Mouse (Mus musculus) testis, adult 2 months (tissue): Measurements from ENCODE around the gene Nfe2l1. TPM values are rescaled to one million over a fixed set of nuclear protein-coding genes. Genes with fewer than 3 reads are reported as not detected.

Experiments
- H3K27ac ChIP-seq: fragments of 200-500 bp; 2 replicates; pipeline ENCODE4 v1.5.1; 2012; ENCODE audit warnings: low read depth, low read length; ENCODE audit not compliant: control insufficient read depth, insufficient read depth
- H3K27me3 ChIP-seq: fragments of 200-500 bp; 2 replicates; pipeline ENCODE4 v1.6.1; 2012; ENCODE audit warnings: mild to moderate bottlenecking, low read length, moderate library complexity; ENCODE audit not compliant: control insufficient read depth, insufficient read depth
- H3K36me3 ChIP-seq: fragments of 200-500 bp; 2 replicates; pipeline ENCODE4 v1.6.1; 2012; ENCODE audit warnings: mild to moderate bottlenecking, low read length; ENCODE audit not compliant: control insufficient read depth, insufficient read depth
- H3K4me1 ChIP-seq: fragments of 200-500 bp; 2 replicates; pipeline ENCODE4 v1.6.1; 2012; ENCODE audit warnings: low read length; ENCODE audit not compliant: control insufficient read depth, insufficient read depth
- H3K4me3 ChIP-seq: fragments of 200-500 bp; 2 replicates; pipeline ENCODE4 v1.5.1; 2012; ENCODE audit warnings: low read depth, mild to moderate bottlenecking, low read length, moderate library complexity, mixed read lengths; ENCODE audit not compliant: control insufficient read depth
- CTCF ChIP-seq: fragments of 200-500 bp; IDR thresholded peaks from 2 replicates; pipeline ENCODE4 v1.5.1; 2012; ENCODE audit warnings: low read depth, mild to moderate bottlenecking, inconsistent platforms, low read length, moderate library complexity; ENCODE audit not compliant: control insufficient read depth, insufficient read depth, insufficient replicate concordance
- POLR2A ChIP-seq: fragments of 200-500 bp; IDR thresholded peaks from 2 replicates; pipeline ENCODE4 v1.6.1; 2012; ENCODE audit warnings: low read depth, mild to moderate bottlenecking, inconsistent platforms, low read length, moderate library complexity; ENCODE audit not compliant: control insufficient read depth
- polyA plus RNA-seq: library from polyadenylated mRNA; depleted of rRNA; stranded (reverse); fragments of >200 nt; gene quantifications from 2 replicates; pipeline ENCODE4 v1.2.3, GENCODE M21; 2012

The Nfe2l1 gene
- polyA plus RNA-seq, 1 experiment = 59.1 TPM

DNA sequence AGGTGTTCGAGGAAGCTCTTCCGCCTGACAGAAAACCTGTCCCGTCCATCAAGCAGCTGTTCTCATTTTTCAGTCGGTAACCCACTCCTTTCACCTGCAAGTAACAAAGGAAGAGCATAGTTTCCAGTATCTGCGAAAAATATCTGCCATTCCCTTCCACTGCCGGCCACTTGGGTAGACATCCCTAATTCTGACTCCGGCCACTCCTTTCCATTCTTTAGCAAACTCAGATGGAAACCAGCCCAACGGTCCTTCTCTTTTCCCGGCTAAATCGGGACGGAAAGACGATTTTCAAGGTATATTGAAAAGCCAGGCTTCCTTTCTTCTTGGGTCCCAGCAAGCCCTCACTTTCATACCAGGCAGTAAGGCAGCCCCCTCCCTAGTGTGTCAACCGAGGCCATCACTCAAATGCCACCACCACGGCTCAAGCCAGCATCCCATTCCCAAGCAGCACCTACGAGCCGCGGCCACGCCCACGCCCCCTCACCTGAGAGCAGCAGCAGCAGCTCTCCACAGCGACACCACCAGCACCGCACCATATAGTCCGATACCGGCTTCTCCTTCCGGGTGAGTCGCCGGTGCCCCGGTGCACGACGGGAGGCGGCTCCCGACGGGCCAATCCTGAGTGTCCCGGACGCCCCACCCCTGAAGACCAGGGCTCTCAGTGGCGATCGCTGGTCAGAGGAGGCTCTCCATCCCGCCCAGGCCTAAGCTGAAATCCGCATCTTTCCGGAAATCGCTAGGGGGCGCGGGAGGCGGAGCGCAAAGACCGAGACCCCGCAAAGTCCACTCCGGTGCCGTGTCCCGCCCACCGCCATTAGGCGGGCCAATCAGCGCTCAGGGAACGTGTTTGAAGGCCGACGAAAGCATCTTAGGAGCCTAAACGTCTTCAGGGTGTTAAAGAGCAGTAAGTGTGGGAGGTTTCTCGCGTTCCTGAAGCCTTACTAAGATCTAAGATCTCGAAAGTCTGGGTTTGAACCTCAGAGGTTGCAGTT, 52.5 kb downstream of the Nfe2l1 start, which contains the start of gene Snx11:
Gene Snx11 (minus strand): TSS at position 592 of the 995 bp plus-strand sequence.
- H3K27me3 ChIP-seq = no peaks in the 10 kb centered on the region
- no peaks in the 10 kb centered on the region for H3K36me3 ChIP-seq
- TF ChIP-seq CTCF = peak; percentile 8; the same call in 1 of the 2 replicates
- peak; percentile 90 for TF ChIP-seq POLR2A
- peak within 1 kb of the TSS; percentile 97 for H3K4me3 ChIP-seq
- peak within 1 kb of the TSS; percentile 79 for H3K27ac ChIP-seq
- peaks cover 6% of the 10 kb centered on the region for H3K4me1 ChIP-seq

DNA sequence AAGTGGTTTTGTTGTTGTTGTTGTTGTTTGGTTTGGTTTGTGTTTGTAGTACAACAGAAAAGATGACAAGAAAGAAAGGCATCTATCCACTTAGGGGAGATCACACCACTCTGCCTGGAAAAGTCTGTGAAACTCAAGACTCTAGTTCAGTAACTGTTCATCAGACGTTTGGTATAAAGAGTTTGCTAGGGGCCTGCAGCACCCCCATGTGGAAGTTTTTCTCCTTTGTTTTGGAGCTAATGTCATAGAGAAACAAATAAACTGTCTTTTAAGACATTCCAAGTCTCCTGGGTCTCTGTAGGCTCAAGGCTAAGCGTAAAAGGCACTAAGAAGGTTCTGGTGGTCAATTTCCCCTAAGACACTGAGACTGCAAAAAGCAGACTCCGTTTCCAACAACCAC, 53.7 kb downstream of the Nfe2l1 start:
- Histone ChIP-seq H3K4me1 (peaks cover 6% of the 10 kb centered on the region), H3K4me3 (peak overlapping the region; percentile 97), H3K36me3 (0 out of 2 replicates have a peak, but pooled peaks cover 2% of the 10 kb centered on the region), H3K27ac (no peak overlapping the region), H3K27me3 (no peaks in the 10 kb centered on the region)
- TF ChIP-seq POLR2A = no peak
- TF ChIP-seq CTCF = no peak

DNA sequence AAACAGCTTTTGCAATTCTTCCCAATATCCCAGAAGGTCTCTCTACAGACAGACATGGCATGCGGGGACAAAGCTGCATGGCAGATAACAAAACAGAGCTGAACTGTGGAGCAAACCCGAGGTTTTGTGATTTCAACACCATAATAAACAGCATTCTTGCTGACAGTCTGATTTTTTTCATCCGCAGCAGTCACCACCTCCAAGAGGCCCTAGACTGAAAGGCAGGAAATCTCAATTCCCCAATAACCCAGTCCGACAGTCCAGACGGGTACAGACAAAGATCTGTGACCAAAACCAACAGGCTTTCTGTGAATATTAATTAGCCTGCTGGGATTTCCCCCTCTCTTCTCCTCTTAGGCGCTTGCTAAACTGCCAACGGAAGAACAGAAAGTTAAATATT, 54.1 kb downstream of the Nfe2l1 start:
- Histone ChIP-seq H3K27ac (no peak overlapping the region), H3K36me3 (0 out of 2 replicates have a peak, but pooled peaks cover 2% of the 10 kb centered on the region), H3K4me3 (no peak overlapping the region), H3K4me1 (peaks cover 6% of the 10 kb centered on the region), H3K27me3 (no peaks in the 10 kb centered on the region)
- TF ChIP-seq CTCF (no peak), POLR2A (no peak)

DNA sequence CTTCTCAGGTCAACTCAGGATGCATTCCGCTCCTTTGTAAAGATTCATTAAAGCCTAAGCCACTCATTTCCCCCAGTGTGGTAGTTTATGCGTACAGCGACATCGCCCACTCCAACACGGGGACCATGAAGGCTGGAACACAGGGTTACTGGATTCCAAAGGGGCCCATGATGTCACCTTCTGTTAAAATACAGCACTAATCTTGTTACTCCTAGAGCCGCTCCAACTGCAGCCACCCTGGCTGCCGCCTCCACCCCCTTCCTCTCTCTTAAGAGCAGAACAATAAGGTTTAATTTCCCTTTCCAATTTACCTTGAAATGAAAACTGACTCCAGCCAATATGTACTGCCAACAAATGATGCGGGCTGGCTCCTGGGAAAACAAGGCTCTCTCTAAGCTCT, 54.7 kb downstream of the Nfe2l1 start:
- H3K4me3 ChIP-seq = no peak overlapping the region
- TF ChIP-seq POLR2A (no peak), CTCF (no peak)
- H3K27me3 ChIP-seq = no peaks in the 10 kb centered on the region
- H3K36me3 ChIP-seq = peaks cover 3% of the 10 kb centered on the region; the same call in 1 of the 2 replicates
- H3K4me1 ChIP-seq = peaks cover 6% of the 10 kb centered on the region
- no peak overlapping the region for H3K27ac ChIP-seq

DNA sequence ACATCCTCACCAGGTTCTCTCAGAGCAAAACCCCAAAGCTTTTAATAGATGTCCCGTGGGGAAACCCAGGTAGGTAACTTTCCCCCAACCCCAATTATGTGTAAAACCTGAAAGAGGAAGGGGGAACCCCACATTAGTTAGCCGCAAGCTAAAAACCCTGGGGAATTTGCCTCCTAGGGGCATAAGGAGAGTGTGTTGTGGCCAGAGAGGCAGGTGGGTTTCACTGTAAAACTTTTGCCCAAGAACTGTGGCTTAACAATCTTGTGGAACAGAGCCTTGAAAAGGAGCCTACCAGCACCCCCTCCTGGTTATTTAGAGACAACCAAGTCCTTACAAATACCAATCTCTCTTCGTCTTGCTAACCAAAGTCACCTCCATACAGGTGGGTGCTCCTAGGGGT, 55.2 kb downstream of the Nfe2l1 start:
- TF ChIP-seq POLR2A (no peak), CTCF (no peak)
- Histone ChIP-seq H3K27ac (no peak overlapping the region), H3K4me1 (peaks cover 6% of the 10 kb centered on the region), H3K27me3 (no peaks in the 10 kb centered on the region), H3K4me3 (no peak overlapping the region), H3K36me3 (peaks cover 3% of the 10 kb centered on the region; the same call in 1 of the 2 replicates)

DNA sequence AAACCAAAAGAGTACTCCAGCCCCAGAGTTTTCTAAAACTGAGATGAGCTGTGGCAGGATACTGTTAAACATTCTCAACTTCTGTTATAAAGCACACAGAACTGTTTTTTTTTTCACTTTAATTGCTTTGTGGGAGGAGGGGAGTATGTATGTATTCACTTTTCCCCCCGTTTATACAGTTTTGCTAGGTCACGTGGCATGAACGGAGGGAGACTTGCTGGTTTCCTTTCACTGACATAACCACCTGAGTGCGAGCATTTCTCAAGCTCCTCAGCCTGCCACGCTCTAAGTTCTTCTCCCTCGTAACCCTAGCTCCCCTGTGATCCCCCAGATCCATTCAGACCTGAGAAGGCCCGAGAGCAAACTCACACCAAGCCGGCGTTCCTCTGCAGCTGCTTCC, 57.4 kb downstream of the Nfe2l1 start:
- Histone ChIP-seq H3K27me3 (no peaks in the 10 kb centered on the region), H3K4me3 (no peak overlapping the region), H3K4me1 (peaks cover 6% of the 10 kb centered on the region), H3K27ac (no peak overlapping the region), H3K36me3 (peaks cover 3% of the 10 kb centered on the region; the same call in 1 of the 2 replicates)
- TF ChIP-seq POLR2A (no peak), CTCF (no peak)

- Histone ChIP-seq H3K36me3 (peaks cover 3% of the 10 kb centered on the region; the same call in 1 of the 2 replicates), H3K4me3 (no peak overlapping the region), H3K4me1 (peaks cover under 1% of the 10 kb centered on the region; the same call in 1 of the 2 replicates), H3K27me3 (no peaks in the 10 kb centered on the region), H3K27ac (no peak overlapping the region)
- TF ChIP-seq CTCF (no peak), POLR2A (no peak)
Observed at GRCm38 (mm10) chr11:96771274-96771975, 58.3 kb downstream of the Nfe2l1 start.
